Mouse (Mus musculus) midbrain, embryonic 15.5 days (tissue): ENCODE measurements at regions not wholly inside any gene's neighbourhood (a gene's known extent, or its start where the extent isn't known, plus 50 kb on each side); places are given as distances from the start of the nearest gene placed in this dataset.

Experiments used
- ATAC-seq: fragments of 200-750 bp; cut with Nextera tagmentation; replicated peaks from 2 replicates; pipeline ENCODE4 v1.8.0; 2017; ENCODE audit warnings: moderate TSS enrichment
- H3K27ac ChIP-seq: fragments of 300-500 bp; sonication (generic); 2 replicates; pipeline ENCODE4 v1.5.1; 2015; ENCODE audit warnings: mild to moderate bottlenecking, inconsistent platforms
- H3K27me3 ChIP-seq: fragments of 300-500 bp; sonication (generic); replicated peaks from 2 replicates; pipeline ENCODE4 v1.6.1; 2015; ENCODE audit warnings: inconsistent platforms
- H3K36me3 ChIP-seq: fragments of 300-500 bp; sonication (generic); replicated peaks from 2 replicates; pipeline ENCODE4 v1.6.1; 2015; ENCODE audit warnings: inconsistent platforms
- H3K4me1 ChIP-seq: fragments of 300-500 bp; sonication (generic); 2 replicates; pipeline ENCODE4 v1.6.1; 2015; ENCODE audit warnings: inconsistent platforms
- H3K4me2 ChIP-seq: fragments of 300-500 bp; sonication (generic); 2 replicates; pipeline ENCODE4 v1.6.1; 2015; ENCODE audit warnings: inconsistent platforms, mild to moderate bottlenecking, moderate library complexity
- H3K4me3 ChIP-seq: fragments of 300-500 bp; sonication (generic); 2 replicates; pipeline ENCODE4 v1.5.1; 2015; ENCODE audit warnings: mild to moderate bottlenecking, inconsistent platforms
- H3K9ac ChIP-seq: fragments of 300-500 bp; sonication (generic); 2 replicates; pipeline ENCODE4 v1.6.1; 2015; ENCODE audit warnings: mild to moderate bottlenecking, inconsistent platforms
- H3K9me3 ChIP-seq: fragments of 300-500 bp; sonication (generic); 2 replicates; pipeline ENCODE4 v1.6.1; 2016; ENCODE audit warnings: inconsistent platforms
- WGBS: fragments of 180-500 bp; shearing (Covaris S2); methylation state at CpG from one replicate; pipeline ENCODE4 v1.1.7; 2015; ENCODE audit warnings: mixed read lengths; 5-methylcytosine and 5-hydroxymethylcytosine counted together

- 86% methylated on average over 9 of the region's 9 CpGs for WGBS
- Histone ChIP-seq H3K4me2 (no peak overlapping the region), H3K9ac (no peak overlapping the region), H3K36me3 (no peaks in the 10 kb centered on the region), H3K4me1 (no peaks in the 10 kb centered on the region), H3K27ac (no peak overlapping the region), H3K27me3 (no peaks in the 10 kb centered on the region), H3K9me3 (no peaks in the 10 kb centered on the region), H3K4me3 (no peak overlapping the region)
- ATAC-seq = no peak
Observed at GRCm38 (mm10) chr5:64401737-64402136, 245.6 kb downstream of the Tbc1d1 start.

- Histone ChIP-seq H3K9ac (no peak overlapping the region), H3K4me3 (no peak overlapping the region), H3K27me3 (no peaks in the 10 kb centered on the region), H3K4me1 (no peaks in the 10 kb centered on the region), H3K27ac (no peak overlapping the region), H3K36me3 (no peaks in the 10 kb centered on the region), H3K9me3 (no peaks in the 10 kb centered on the region), H3K4me2 (no peak overlapping the region)
- no peak for ATAC-seq
- 82% methylated on average over 11 of the region's 11 CpGs for whole genome bisulfite sequencing
Observed at GRCm38 (mm10) chr5:64403077-64403981, 247.2 kb downstream of the Tbc1d1 start.

- Histone ChIP-seq H3K27ac (no peak overlapping the region), H3K4me2 (no peak overlapping the region), H3K9me3 (no peaks in the 10 kb centered on the region), H3K9ac (no peak overlapping the region), H3K4me3 (no peak overlapping the region), H3K27me3 (no peaks in the 10 kb centered on the region), H3K36me3 (no peaks in the 10 kb centered on the region), H3K4me1 (no peaks in the 10 kb centered on the region)
- WGBS = 90% methylated on average over 7 of the region's 7 CpGs
- no peak for ATAC-seq
Observed at GRCm38 (mm10) chr5:64403982-64404345, 247.9 kb downstream of the Tbc1d1 start.

- no peaks in the 10 kb centered on the region for H3K36me3 ChIP-seq
- H3K27me3 ChIP-seq = no peaks in the 10 kb centered on the region
- no peak overlapping the region for H3K4me3 ChIP-seq
- no peaks in the 10 kb centered on the region for H3K9me3 ChIP-seq
- H3K4me2 ChIP-seq = no peak overlapping the region
- ATAC-seq = no peak
- H3K27ac ChIP-seq = no peak overlapping the region
- H3K9ac ChIP-seq = no peak overlapping the region
- no peaks in the 10 kb centered on the region for H3K4me1 ChIP-seq
- 94% methylated on average over 5 of the region's 5 CpGs for WGBS
Observed at GRCm38 (mm10) chr5:64404512-64404911, 248.4 kb downstream of the Tbc1d1 start.

GRCm38 (mm10) chr5:64408938-64409337 is 252.8 kb downstream of the Tbc1d1 start:
- no peak for ATAC-seq
- no peak overlapping the region for H3K9ac ChIP-seq

GRCm38 (mm10) chr5:64410621-64411020 is 254.5 kb downstream of the Tbc1d1 start:
- Histone ChIP-seq H3K36me3 (no peaks in the 10 kb centered on the region), H3K4me1 (no peaks in the 10 kb centered on the region), H3K4me3 (no peak overlapping the region), H3K4me2 (no peak overlapping the region), H3K9ac (no peak overlapping the region), H3K27me3 (no peaks in the 10 kb centered on the region), H3K9me3 (no peaks in the 10 kb centered on the region), H3K27ac (no peak overlapping the region)
- no peak for ATAC-seq
- 77% methylated on average over 7 of the region's 7 CpGs for WGBS

More at GRCm38 (mm10) chr5:64408938-64409337, 252.8 kb downstream of the Tbc1d1 start:
- Histone ChIP-seq H3K27ac (no peak overlapping the region), H3K36me3 (no peaks in the 10 kb centered on the region), H3K4me1 (no peaks in the 10 kb centered on the region), H3K9me3 (no peaks in the 10 kb centered on the region), H3K27me3 (no peaks in the 10 kb centered on the region), H3K4me2 (no peak overlapping the region), H3K4me3 (no peak overlapping the region)
- 82% methylated on average over 3 of the region's 3 CpGs for WGBS

GRCm38 (mm10) chr5:64414519-64414918 is 258.4 kb downstream of the Tbc1d1 start:
- no peaks in the 10 kb centered on the region for H3K4me1 ChIP-seq
- H3K36me3 ChIP-seq = no peaks in the 10 kb centered on the region
- no peak overlapping the region for H3K4me3 ChIP-seq
- WGBS = 80% methylated on average over 5 of the region's 5 CpGs
- H3K27ac ChIP-seq = no peak overlapping the region
- H3K9ac ChIP-seq = no peak overlapping the region
- H3K9me3 ChIP-seq = no peaks in the 10 kb centered on the region
- no peak overlapping the region for H3K4me2 ChIP-seq
- no peak for ATAC-seq
- no peaks in the 10 kb centered on the region for H3K27me3 ChIP-seq

GRCm38 (mm10) chr5:64419395-64419794 is 263.3 kb downstream of the Tbc1d1 start:
- no peaks in the 10 kb centered on the region for H3K27me3 ChIP-seq
- H3K36me3 ChIP-seq = no peaks in the 10 kb centered on the region
- ATAC-seq = no peak
- WGBS = 91% methylated on average over 1 of the region's 1 CpGs
- no peaks in the 10 kb centered on the region for H3K9me3 ChIP-seq
- no peak overlapping the region for H3K27ac ChIP-seq
- no peak overlapping the region for H3K9ac ChIP-seq
- H3K4me2 ChIP-seq = no peak overlapping the region
- no peak overlapping the region for H3K4me3 ChIP-seq
- H3K4me1 ChIP-seq = no peaks in the 10 kb centered on the region; the same call in 1 of the 2 replicates

GRCm38 (mm10) chr5:64422787-64423587 is 266.9 kb downstream of the Tbc1d1 start:
- H3K9me3 ChIP-seq = no peaks in the 10 kb centered on the region
- no peak overlapping the region for H3K4me3 ChIP-seq
- 47% methylated on average over 13 of the region's 13 CpGs for WGBS
- no peaks in the 10 kb centered on the region for H3K27me3 ChIP-seq
- H3K36me3 ChIP-seq = no peaks in the 10 kb centered on the region
- ATAC-seq = 0 out of 2 replicates have a peak, but pooled peaks have one; percentile 30
- no peak overlapping the region for H3K9ac ChIP-seq
- 0 out of 2 replicates have a peak overlapping the region, but pooled peaks have one; percentile 12 for H3K27ac ChIP-seq
- no peaks in the 10 kb centered on the region; the same call in 1 of the 2 replicates for H3K4me1 ChIP-seq
- no peak overlapping the region for H3K4me2 ChIP-seq

- 92% methylated on average over 8 of the region's 8 CpGs for WGBS
- no peak overlapping the region for H3K9ac ChIP-seq
Observed at GRCm38 (mm10) chr5:64428822-64429221, 272.7 kb downstream of the Tbc1d1 start.

GRCm38 (mm10) chr5:64430501-64430900 is 274.4 kb downstream of the Tbc1d1 start:
- WGBS = 91% methylated on average over 3 of the region's 3 CpGs
- ATAC-seq = no peak
- H3K9ac ChIP-seq = no peak overlapping the region
- no peaks in the 10 kb centered on the region for H3K9me3 ChIP-seq
- H3K36me3 ChIP-seq = no peaks in the 10 kb centered on the region
- H3K4me1 ChIP-seq = no peaks in the 10 kb centered on the region
- H3K4me2 ChIP-seq = no peak overlapping the region
- no peak overlapping the region for H3K4me3 ChIP-seq
- no peaks in the 10 kb centered on the region for H3K27me3 ChIP-seq
- no peak overlapping the region for H3K27ac ChIP-seq

More at GRCm38 (mm10) chr5:64428822-64429221, 272.7 kb downstream of the Tbc1d1 start:
- H3K27me3 ChIP-seq = no peaks in the 10 kb centered on the region
- ATAC-seq = no peak
- no peaks in the 10 kb centered on the region for H3K9me3 ChIP-seq
- no peak overlapping the region for H3K4me2 ChIP-seq
- no peak overlapping the region for H3K4me3 ChIP-seq
- H3K36me3 ChIP-seq = no peaks in the 10 kb centered on the region
- no peaks in the 10 kb centered on the region for H3K4me1 ChIP-seq
- no peak overlapping the region for H3K27ac ChIP-seq

GRCm38 (mm10) chr5:64431624-64432023 is 275.5 kb downstream of the Tbc1d1 start:
- 92% methylated on average over 6 of the region's 6 CpGs for WGBS
- H3K27me3 ChIP-seq = no peaks in the 10 kb centered on the region

More at GRCm38 (mm10) chr5:64431624-64432023, 275.5 kb downstream of the Tbc1d1 start:
- H3K4me1 ChIP-seq = no peaks in the 10 kb centered on the region
- no peak overlapping the region for H3K4me2 ChIP-seq
- no peak overlapping the region for H3K9ac ChIP-seq
- H3K36me3 ChIP-seq = no peaks in the 10 kb centered on the region
- no peaks in the 10 kb centered on the region for H3K9me3 ChIP-seq
- ATAC-seq = no peak
- H3K27ac ChIP-seq = no peak overlapping the region
- H3K4me3 ChIP-seq = no peak overlapping the region
